Mouse (Mus musculus): ENCODE results near the gene Kcne4.
A peak's percentile ranks its signal among the peaks of the same experiment; 100 is the strongest.

Kcne4 gene

GRCm38 (mm10) chr1:78816639-78817038, at the start of gene Kcne4:
Gene Kcne4 (plus strand): TSS chr1:78816758.
- DNase-seq (ENCODE audit: low spot score in 2 of 2) = no peak

- DNase-seq (ENCODE audit: low spot score in 2 of 2) = peak in 1 of 2 experiments; percentile 27
These were observed 34.7 kb upstream of the Kcne4 start for GRCm38 (mm10) chr1:78781899-78782298.

GRCm38 (mm10) chr1:78784936-78785335, 31.6 kb upstream of the Kcne4 start:
- peak in 1 of 2 experiments; percentile 42 for DNase-seq (ENCODE audit: low spot score in 2 of 2)

GRCm38 (mm10) chr1:78789744-78790143, 26.8 kb upstream of the Kcne4 start:
- no peak for DNase-seq (ENCODE audit: low spot score in 2 of 2)

GRCm38 (mm10) chr1:78807428-78807827, 9.1 kb upstream of the Kcne4 start:
- DNase-seq (ENCODE audit: low spot score in 2 of 2) = no peak

GRCm38 (mm10) chr1:78809819-78810218, 6.7 kb upstream of the Kcne4 start:
- DNase-seq (ENCODE audit: low spot score in 2 of 2) = no peak

GRCm38 (mm10) chr1:78810904-78811303, 5.7 kb upstream of the Kcne4 start:
- DNase-seq (ENCODE audit: low spot score in 2 of 2) = no peak

GRCm38 (mm10) chr1:78811975-78812490, 4.5 kb upstream of the Kcne4 start:
- no peak for DNase-seq (ENCODE audit: low spot score in 2 of 2)

GRCm38 (mm10) chr1:78817756-78818155, 1.2 kb downstream of the Kcne4 start:
- DNase-seq (ENCODE audit: low spot score in 2 of 2) = no peak

GRCm38 (mm10) chr1:78818630-78819526, 2.3 kb downstream of the Kcne4 start:
- DNase-seq (ENCODE audit: low spot score in 2 of 2) = no peak

GRCm38 (mm10) chr1:78819592-78819991, 3.0 kb downstream of the Kcne4 start:
- peak; percentile 51 to 61 for DNase-seq (ENCODE audit: low spot score in 2 of 2)

- DNase-seq (ENCODE audit: low spot score in 2 of 2) = peak in 1 of 2 experiments; percentile 24
These were observed 3.6 kb downstream of the Kcne4 start for GRCm38 (mm10) chr1:78820176-78820575.

GRCm38 (mm10) chr1:78821111-78821510, 4.6 kb downstream of the Kcne4 start:
- no peak for DNase-seq (ENCODE audit: low spot score in 2 of 2)

- peak in 1 of 2 experiments; percentile 23 for DNase-seq (ENCODE audit: low spot score in 2 of 2)
These were observed 5.3 kb downstream of the Kcne4 start for GRCm38 (mm10) chr1:78821733-78822430.

GRCm38 (mm10) chr1:78825246-78825645, 8.7 kb downstream of the Kcne4 start:
- DNase-seq (ENCODE audit: low spot score in 2 of 2) = no peak

GRCm38 (mm10) chr1:78838468-78838867, 21.9 kb downstream of the Kcne4 start:
- no peak for DNase-seq (ENCODE audit: low spot score in 2 of 2)

- no peak for DNase-seq (ENCODE audit: low spot score in 2 of 2)
These were observed 24.2 kb downstream of the Kcne4 start for GRCm38 (mm10) chr1:78840769-78841168.

GRCm38 (mm10) chr1:78845661-78846060, 29.1 kb downstream of the Kcne4 start:
- DNase-seq (ENCODE audit: low spot score in 2 of 2) = no peak

- DNase-seq (ENCODE audit: low spot score in 2 of 2) = no peak
These were observed 29.9 kb downstream of the Kcne4 start for GRCm38 (mm10) chr1:78846471-78846870.

GRCm38 (mm10) chr1:78852408-78853093, 36.0 kb downstream of the Kcne4 start:
- peak; percentile 56 to 72 for DNase-seq (ENCODE audit: low spot score in 2 of 2)

- no peak for DNase-seq (ENCODE audit: low spot score in 2 of 2)
These were observed 36.5 kb downstream of the Kcne4 start for GRCm38 (mm10) chr1:78853094-78853445.

- DNase-seq (ENCODE audit: low spot score in 2 of 2) = no peak
These were observed 37.7 kb downstream of the Kcne4 start for GRCm38 (mm10) chr1:78854306-78854705.

Data from right cerebral cortex, postnatal 10 days (tissue).